Comparison of ENCODE assay signal across 12 mouse cellular contexts in the genomic region with DNA sequence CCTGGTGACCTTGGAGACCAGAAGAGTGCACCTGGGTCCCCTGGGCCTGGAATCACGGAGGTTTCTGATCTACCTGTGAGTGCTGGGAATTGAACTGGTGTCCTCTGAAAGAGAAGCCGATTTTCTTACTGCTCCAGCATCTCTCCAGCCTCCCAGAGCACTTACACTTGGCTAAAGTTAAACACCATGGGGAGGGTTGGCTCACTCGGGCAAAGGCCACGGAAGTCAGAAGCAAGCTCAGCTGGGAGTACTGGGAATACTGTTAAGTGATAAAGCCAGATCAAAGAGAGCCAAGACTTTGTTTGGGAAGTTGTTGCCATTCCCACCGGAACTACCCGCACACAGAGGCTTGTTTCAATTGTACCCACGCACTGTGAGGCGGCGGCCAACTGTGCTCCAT.
"Had no signal": no experiment of that assay in that cellular context is flagged by ENCODE, and none has a peak within 500 bp of the region (broad histone marks: within the 10 kb centered on the region; RNA-seq: fewer than 3 reads in every experiment).

No protein-coding gene starts in this region.

- H3K4me3 ChIP-seq: left cerebral cortex, adult 2 months; limb, embryonic 12.5 days; liver, embryonic 13.5 days; lung, embryonic 15.5 days; midbrain, embryonic 13.5 days had no signal

- H3K9ac ChIP-seq: limb, embryonic 12.5 days; liver, embryonic 13.5 days; liver, postnatal 0 days; lung, embryonic 15.5 days; midbrain, embryonic 13.5 days had no signal

- H3K27ac ChIP-seq: left cerebral cortex, adult 2 months; limb, embryonic 12.5 days; liver, embryonic 13.5 days; lung, embryonic 15.5 days; macrophage; midbrain, embryonic 13.5 days; stomach, postnatal 0 days had no signal

- DNase-seq: kidney, adult 8-10 months; liver, embryonic 13.5 days; lung, postnatal 14 days; thymus, adult 2 months; thymus, postnatal 25 days had no signal

- ATAC-seq: liver, postnatal 0 days had no signal

- H3K27me3 ChIP-seq: limb, embryonic 12.5 days; liver, embryonic 13.5 days; lung, embryonic 15.5 days; midbrain, embryonic 13.5 days had no signal

- H3K4me2 ChIP-seq: limb, embryonic 12.5 days; liver, embryonic 13.5 days; lung, embryonic 15.5 days; midbrain, embryonic 13.5 days had no signal

- H3K4me1 ChIP-seq: lung, embryonic 15.5 days; midbrain, embryonic 13.5 days had no signal

- H3K36me3 ChIP-seq: liver, embryonic 13.5 days; lung, embryonic 15.5 days had no signal

- H3K9me3 ChIP-seq: limb, embryonic 12.5 days; liver, embryonic 13.5 days; lung, embryonic 15.5 days; midbrain, embryonic 13.5 days had no signal
